Mouse (Mus musculus): Measurements from ENCODE around the gene Frem3.

Gene Frem3

DNA sequence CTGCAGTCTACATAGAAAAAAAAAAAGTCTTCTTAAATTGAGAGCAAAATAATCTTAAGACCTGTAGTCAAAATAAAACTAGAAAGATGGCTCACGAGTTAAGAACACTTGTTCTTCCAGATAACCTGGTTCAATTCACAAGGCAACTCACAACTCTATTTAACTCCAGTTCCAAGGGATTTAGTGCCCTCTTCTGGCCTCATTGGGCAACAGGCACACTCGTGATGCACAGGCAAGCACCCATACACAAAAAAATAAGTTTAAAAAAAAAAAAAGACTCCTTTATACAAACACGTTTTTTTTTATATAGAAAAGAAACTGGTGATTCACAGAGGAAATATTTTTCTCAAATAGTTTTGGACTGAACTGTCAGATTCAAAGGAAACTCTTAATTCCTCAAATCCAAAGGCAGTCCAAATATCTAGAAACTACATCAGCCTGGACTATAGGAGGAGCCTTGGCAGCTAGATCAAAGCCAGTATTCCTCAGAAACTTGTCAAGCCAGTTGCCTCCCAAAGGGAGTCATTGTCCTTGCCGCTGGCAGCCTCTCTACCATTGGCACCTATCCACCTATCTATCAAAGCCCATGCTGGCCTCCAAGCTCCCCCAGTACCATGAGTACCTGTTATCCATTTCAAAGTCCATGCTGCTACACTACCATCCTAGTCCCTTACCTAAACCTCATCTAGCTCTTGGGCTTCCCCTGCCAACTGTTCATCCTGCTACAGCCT lies 100.0 kb downstream of the Frem3 start:
- no peak for DNase-seq

DNA sequence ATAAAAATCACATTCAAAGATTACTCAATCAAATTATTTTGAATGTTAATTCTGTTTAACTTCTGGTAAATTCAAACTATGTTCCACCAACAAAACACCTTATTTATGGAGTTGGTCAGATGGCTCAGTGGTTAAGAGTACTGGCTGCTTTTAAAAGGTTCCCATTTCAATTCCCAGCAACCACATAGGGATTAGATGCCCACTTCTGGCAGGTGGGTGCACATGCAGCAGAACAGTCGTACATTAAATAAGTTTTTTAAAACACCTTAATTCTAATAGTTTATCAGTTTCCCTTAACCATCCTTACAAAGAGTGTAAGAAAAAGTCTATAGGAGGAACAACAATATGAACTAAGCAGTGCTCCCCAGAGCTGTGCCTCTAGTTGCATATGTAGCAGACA lies 103.6 kb downstream of the Frem3 start:
- no peak for DNase-seq

DNA sequence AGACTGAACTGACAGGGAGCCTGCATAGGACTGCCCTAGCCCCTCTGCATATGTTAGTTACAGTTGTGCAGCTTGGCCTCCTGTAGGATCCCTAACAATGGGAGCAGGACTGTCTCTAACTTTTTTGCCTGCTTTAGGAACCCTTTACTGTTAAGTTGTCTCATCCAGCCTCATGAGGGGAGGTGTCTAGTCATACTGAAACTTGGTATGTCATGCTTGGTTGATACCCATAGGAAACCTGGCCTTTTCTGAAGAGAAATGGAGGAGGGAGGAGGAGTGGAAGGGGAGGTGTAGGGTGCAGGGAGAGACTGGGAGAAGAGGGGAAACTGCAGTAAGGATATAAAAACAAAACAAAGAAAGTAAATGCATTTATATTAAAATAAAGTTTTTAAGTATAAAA lies 121.4 kb downstream of the Frem3 start:
- DNase-seq: no peak

DNA sequence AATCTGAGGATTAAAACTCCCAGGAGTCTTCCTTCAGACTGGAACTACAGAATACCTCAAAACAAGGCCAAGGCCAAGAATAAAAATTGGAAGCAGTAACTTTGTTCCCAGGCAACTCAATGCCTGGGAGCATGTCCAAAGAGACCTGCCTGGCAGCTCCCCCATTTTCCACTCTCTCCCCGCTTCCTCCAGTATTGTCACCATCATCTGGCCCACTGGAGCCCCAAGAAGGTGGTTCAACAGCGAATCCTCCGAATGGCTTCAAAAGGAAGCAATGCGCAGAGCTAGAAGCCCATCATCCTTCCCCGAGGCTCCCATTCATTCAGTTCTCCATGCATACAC lies 127.1 kb downstream of the Frem3 start:
- DNase-seq: no peak

DNA sequence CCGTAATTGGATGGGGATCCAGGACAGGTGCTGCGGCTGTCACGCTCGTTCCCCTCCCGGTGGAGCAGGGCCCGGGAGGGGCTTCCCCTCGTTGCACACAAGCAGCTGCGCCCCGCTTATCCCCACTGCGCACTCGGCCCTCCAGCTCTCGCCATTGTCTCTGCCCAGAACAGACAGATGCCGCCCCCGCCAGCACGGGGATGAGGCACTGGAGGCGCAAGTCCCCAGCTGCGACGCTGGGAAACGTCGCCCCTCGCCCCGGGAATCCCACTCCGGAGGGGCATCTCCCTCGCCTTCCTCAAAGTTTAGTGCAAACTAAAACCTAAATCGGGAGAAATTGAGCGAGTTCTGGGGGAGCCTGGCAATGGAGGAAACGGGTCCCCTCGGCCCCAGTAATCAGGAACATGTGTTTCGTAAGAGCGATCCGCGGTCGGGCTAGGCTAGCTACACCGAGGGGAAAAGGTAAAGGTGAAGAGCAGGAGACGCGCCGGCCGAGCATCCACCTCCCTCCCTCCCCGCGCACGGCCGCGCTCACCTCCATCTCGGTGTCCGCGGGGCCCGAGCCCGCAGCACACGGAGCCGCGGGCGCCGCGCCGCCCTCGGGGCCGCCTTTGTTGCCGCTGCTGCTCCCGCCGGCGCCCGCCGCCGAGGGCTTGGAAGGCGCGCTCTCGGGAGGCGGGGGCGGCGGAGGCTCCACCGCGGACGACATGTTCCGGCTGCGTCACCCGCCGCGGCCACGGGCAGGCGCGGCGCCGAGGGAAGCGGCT lies 127.7 kb downstream of the Frem3 start:
- peak; percentile 44 to 53 for DNase-seq

DNA sequence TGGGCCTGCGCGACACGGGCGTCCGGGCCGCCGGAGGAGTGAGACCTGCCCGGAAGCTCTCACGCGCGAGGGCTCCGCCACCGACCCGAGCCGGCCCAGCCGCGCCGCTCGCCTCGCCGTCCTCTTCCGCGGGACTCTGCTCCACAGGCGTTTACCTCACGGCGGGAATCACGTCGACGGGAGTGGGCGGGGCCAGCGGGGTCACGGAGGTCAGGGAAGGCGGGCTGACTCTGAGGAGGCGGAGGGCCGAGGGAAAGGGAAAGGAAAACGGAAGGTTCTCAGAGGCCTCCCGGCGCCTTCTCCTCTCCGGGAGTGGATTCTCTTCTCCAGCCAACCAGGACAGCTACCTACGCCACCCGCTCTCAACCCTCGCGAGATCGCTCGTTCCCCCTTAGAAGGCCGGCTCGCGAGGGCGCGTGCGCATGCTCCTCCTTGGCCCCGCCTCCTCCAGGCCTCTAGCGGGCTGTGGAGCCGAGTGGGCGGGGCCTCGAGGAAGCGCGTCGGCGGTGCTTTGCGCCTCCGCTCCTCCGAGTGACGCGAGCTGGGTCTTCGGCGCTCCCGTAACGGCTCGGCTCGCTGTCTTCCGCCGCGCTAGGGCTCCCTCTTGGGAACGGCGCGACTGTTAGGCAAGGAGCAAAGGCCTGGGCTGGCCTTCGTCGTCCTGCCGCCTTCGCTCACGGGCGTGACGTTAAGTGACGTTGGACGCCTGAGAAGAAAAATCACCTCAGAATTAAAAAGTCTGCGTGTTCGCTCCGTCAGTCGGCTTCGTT lies 128.5 kb downstream of the Frem3 start, which contains the start of gene Smarca5:
Gene Smarca5, minus strand, starts transcription at position 343 of the 770 bp plus-strand sequence.
- peak; percentile 94 to 96 for DNase-seq

DNA sequence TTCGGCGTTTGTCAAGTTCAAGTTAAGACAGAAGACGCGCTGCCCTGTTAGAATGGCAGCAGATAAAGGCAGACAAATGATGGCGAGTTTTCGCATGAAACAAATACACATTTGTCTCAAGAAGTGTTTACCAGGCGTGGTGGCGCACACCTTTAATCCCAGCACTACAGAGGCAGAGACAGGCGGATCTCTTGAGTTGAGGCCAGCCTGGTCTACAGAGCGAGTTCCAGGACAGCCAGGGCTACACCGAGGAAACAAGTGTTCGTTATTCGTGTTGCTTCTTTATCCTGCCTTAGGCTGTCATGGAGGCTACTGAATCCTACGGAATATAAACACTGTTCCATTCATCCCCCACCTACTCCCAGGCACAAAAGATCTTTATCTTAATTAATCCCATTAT lies 129.1 kb downstream of the Frem3 start:
- no peak for DNase-seq

All from cerebellum, postnatal 36 days (tissue).